Mouse (Mus musculus): ENCODE data around the gene Agpat2. TPM values are rescaled to one million over a fixed set of nuclear protein-coding genes. Genes with fewer than 3 reads are reported as not detected.

Gene Agpat2
- polyA plus RNA-seq, 1 experiment from 2014 or later = 18.4 TPM

DNA sequence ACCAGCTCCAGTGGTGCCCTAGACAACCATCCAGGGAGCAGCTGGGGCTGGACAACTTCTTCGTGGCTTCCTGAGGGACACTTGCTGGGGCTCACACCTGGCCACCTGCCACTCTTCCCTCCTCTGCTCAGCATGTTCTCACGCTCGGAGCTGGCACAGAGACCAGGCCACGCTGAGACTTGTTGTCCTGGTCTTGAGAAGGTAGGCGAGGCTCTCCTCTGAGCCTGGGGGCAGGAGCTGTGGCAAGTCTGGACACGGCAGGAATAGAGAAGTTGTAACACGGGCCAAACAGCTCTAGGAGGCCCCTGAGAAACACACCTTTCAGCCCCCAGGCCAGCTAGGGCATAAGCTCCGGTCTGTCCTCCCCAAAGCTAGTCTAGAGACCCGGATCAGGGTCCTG is 50.3 kb downstream of the Agpat2 start:
- 80% methylated on average over 9 of the region's 9 CpGs for WGBS
- Histone ChIP-seq H3K27ac (ENCODE audit: poor library complexity, severe bottlenecking) (no peak overlapping the region), H3K36me3 (no peaks in the 10 kb centered on the region), H3K4me2 (no peak overlapping the region), H3K27me3 (replicated peaks) (no peaks in the 10 kb centered on the region), H3K9me3 (replicated peaks) (no peaks in the 10 kb centered on the region), H3K9ac (no peak overlapping the region), H3K4me3 (no peak overlapping the region), H3K4me1 (replicated peaks) (peaks cover 48% of the 10 kb centered on the region)
- ATAC-seq (ENCODE audit: insufficient number of reproducible peaks, low FRiP score) = no peak

GRCm38 (mm10) chr2:26552066-26552465 is 52.2 kb downstream of the Agpat2 start:
- no peaks in the 10 kb centered on the region for H3K36me3 ChIP-seq
- 84% methylated on average over 2 of the region's 2 CpGs for WGBS
- no peak overlapping the region for H3K27ac ChIP-seq (ENCODE audit: poor library complexity, severe bottlenecking)
- H3K4me3 ChIP-seq = no peak overlapping the region
- H3K4me1 ChIP-seq (replicated peaks) = peaks cover 48% of the 10 kb centered on the region
- H3K4me2 ChIP-seq = no peak overlapping the region
- H3K9ac ChIP-seq = no peak overlapping the region
- no peaks in the 10 kb centered on the region for H3K27me3 ChIP-seq (replicated peaks)
- no peaks in the 10 kb centered on the region for H3K9me3 ChIP-seq (replicated peaks)
- ATAC-seq (ENCODE audit: insufficient number of reproducible peaks, low FRiP score) = no peak

GRCm38 (mm10) chr2:26551446-26551845 is 52.8 kb downstream of the Agpat2 start:
- Histone ChIP-seq H3K27me3 (replicated peaks) (no peaks in the 10 kb centered on the region), H3K36me3 (no peaks in the 10 kb centered on the region), H3K27ac (ENCODE audit: poor library complexity, severe bottlenecking) (peak overlapping the region; percentile 2; the same call in 1 of the 2 replicates), H3K4me2 (no peak overlapping the region), H3K9me3 (replicated peaks) (no peaks in the 10 kb centered on the region), H3K4me3 (no peak overlapping the region), H3K9ac (no peak overlapping the region), H3K4me1 (replicated peaks) (peaks cover 42% of the 10 kb centered on the region)
- WGBS = 70% methylated on average over 8 of the region's 8 CpGs
- ATAC-seq (ENCODE audit: insufficient number of reproducible peaks, low FRiP score) = no peak

DNA sequence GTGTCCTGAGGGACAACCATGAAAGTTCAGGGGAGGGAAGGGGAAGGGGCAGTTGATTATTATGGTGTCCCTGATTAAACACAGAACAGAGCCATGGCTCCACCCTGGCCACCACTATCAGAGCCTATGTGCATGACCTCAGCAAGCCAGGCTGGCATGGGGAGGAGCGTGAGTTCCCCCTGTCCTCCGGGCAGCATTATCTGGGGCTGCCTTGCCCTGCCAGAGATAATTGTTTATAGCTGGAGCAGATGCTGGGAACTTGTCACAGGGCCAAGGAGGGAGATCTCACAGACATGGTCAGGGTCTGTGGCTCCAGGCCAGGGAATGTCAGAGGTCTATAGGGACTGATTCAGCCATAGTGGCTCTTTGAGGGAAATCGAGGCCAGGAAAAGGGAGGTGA is 53.4 kb downstream of the Agpat2 start:
- no peaks in the 10 kb centered on the region for H3K9me3 ChIP-seq (replicated peaks)
- H3K4me2 ChIP-seq = no peak overlapping the region
- no peaks in the 10 kb centered on the region for H3K27me3 ChIP-seq (replicated peaks)
- peak overlapping the region; percentile 2; the same call in 1 of the 2 replicates for H3K27ac ChIP-seq (ENCODE audit: poor library complexity, severe bottlenecking)
- ATAC-seq (ENCODE audit: insufficient number of reproducible peaks, low FRiP score) = peak; percentile 66
- no peak overlapping the region for H3K4me3 ChIP-seq
- H3K4me1 ChIP-seq (replicated peaks) = peaks cover 36% of the 10 kb centered on the region
- H3K36me3 ChIP-seq = no peaks in the 10 kb centered on the region
- WGBS = 27% methylated on average over 3 of the region's 3 CpGs
- no peak overlapping the region for H3K9ac ChIP-seq

DNA sequence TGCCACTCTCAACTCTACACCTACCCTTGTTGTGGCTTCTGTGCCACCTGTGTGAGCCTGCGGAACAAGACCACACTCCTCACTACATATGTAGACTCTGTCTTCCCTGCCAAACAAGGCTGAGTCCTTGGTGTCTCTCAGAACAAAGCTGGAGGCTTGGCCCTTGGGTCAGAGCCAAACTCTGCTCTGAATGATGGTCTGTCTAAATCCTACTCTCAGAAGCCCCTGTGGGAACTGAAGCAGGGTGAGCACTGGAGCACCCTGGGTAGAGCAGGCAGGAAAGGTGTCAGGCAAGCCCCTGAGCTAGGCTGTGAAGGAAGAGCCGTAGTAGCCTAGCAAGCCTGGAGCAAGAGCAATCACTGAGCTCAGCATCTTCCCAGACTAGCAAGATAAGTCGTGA is 54.0 kb downstream of the Agpat2 start:
- H3K27me3 ChIP-seq (replicated peaks) = no peaks in the 10 kb centered on the region
- peaks cover 34% of the 10 kb centered on the region for H3K4me1 ChIP-seq (replicated peaks)
- 37% methylated on average over 3 of the region's 3 CpGs for WGBS
- no peak overlapping the region for H3K27ac ChIP-seq (ENCODE audit: poor library complexity, severe bottlenecking)
- H3K4me2 ChIP-seq = no peak overlapping the region
- H3K9me3 ChIP-seq (replicated peaks) = no peaks in the 10 kb centered on the region
- no peaks in the 10 kb centered on the region for H3K36me3 ChIP-seq
- no peak for ATAC-seq (ENCODE audit: insufficient number of reproducible peaks, low FRiP score)
- H3K4me3 ChIP-seq = no peak overlapping the region
- no peak overlapping the region for H3K9ac ChIP-seq

DNA sequence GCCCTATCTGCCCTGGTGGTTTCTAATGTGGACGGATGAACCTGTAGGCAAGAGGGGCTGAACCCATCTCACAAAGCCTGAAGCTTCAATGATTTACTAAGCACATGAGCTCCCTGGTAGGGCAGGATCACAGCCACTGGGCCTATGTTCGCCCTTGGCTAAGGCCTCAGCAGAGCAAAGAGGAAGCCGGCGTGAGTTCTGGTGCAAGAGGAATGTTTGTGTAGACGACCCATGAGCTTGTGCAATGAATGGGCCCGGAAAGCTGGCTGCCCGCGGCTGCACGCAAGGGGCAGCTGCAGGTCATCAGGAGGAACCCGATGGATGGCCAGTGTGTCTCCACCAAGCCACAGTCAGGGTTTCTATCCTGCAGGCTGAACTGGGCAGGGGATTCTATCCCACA is 54.4 kb downstream of the Agpat2 start:
- 73% methylated on average over 10 of the region's 10 CpGs for WGBS
- Histone ChIP-seq H3K9ac (no peak overlapping the region), H3K9me3 (replicated peaks) (no peaks in the 10 kb centered on the region), H3K4me2 (no peak overlapping the region), H3K4me1 (replicated peaks) (peaks cover 31% of the 10 kb centered on the region), H3K27me3 (replicated peaks) (no peaks in the 10 kb centered on the region), H3K36me3 (no peaks in the 10 kb centered on the region), H3K4me3 (no peak overlapping the region), H3K27ac (ENCODE audit: poor library complexity, severe bottlenecking) (no peak overlapping the region)
- ATAC-seq (ENCODE audit: insufficient number of reproducible peaks, low FRiP score) = no peak

GRCm38 (mm10) chr2:26547481-26547880 is 56.7 kb downstream of the Agpat2 start:
- no peak overlapping the region for H3K27ac ChIP-seq (ENCODE audit: poor library complexity, severe bottlenecking)
- 42% methylated on average over 2 of the region's 2 CpGs for WGBS
- 0 out of 2 replicates have a peak, but pooled peaks have one; percentile 18 for ATAC-seq (ENCODE audit: insufficient number of reproducible peaks, low FRiP score)

DNA sequence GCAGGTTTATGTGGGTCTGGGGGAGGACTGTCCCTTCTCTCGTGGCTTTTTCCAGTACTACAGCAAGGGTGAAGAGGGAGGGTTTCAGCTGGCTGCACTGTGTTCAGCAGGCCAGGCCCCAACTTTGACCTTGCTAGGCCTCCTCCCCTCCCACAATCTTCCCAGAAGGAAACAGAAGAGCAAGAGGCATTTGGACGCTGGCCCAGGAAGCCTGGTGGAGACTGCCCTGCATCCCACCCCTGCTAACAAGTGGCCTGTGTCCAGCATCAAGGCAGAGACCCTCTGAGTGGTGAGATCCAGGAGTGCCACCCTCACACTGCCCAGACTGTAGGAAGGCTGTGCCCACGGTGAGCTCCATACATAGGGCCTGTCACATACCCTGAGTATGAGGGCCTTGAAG is 60.0 kb downstream of the Agpat2 start:
- 0 out of 2 replicates have a peak overlapping the region, but pooled peaks have one; percentile 10 for H3K9ac ChIP-seq
- ATAC-seq (ENCODE audit: insufficient number of reproducible peaks, low FRiP score) = peak; percentile 44
- H3K4me1 ChIP-seq (replicated peaks) = peaks cover 38% of the 10 kb centered on the region
- H3K36me3 ChIP-seq = no peaks in the 10 kb centered on the region
- peak overlapping the region; percentile 43 for H3K27ac ChIP-seq (ENCODE audit: poor library complexity, severe bottlenecking)
- H3K9me3 ChIP-seq (replicated peaks) = no peaks in the 10 kb centered on the region
- no peak overlapping the region for H3K4me2 ChIP-seq
- 28% methylated on average over 3 of the region's 3 CpGs for WGBS
- H3K27me3 ChIP-seq (replicated peaks) = no peaks in the 10 kb centered on the region
- no peak overlapping the region for H3K4me3 ChIP-seq

More at GRCm38 (mm10) chr2:26547481-26547880, 56.7 kb downstream of the Agpat2 start:
- Histone ChIP-seq H3K27me3 (replicated peaks) (no peaks in the 10 kb centered on the region), H3K4me1 (replicated peaks) (peaks cover 48% of the 10 kb centered on the region), H3K4me3 (no peak overlapping the region), H3K9me3 (replicated peaks) (no peaks in the 10 kb centered on the region), H3K36me3 (no peaks in the 10 kb centered on the region), H3K9ac (no peak overlapping the region), H3K4me2 (no peak overlapping the region)

DNA sequence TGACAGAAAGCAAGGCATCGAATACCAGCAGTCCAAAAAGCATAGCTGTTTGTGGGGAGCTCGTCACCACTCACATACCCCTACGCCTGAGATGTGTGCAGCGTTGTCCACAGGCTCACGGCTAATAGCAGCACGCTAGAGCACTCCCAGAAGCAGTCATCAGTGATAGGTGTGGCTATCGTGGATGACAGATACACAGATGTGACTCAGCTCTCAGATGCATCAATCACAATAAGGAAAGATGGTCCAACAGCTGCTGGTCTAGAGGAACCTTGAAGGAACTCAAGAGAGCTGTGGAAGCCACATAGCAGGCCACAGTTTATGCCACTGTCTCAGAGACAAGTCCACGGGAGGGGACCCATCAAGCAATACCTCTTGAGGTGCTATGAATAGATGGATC is 60.4 kb downstream of the Agpat2 start:
- H3K36me3 ChIP-seq = no peaks in the 10 kb centered on the region
- no peaks in the 10 kb centered on the region for H3K9me3 ChIP-seq (replicated peaks)
- H3K4me1 ChIP-seq (replicated peaks) = peaks cover 38% of the 10 kb centered on the region
- H3K9ac ChIP-seq = no peak overlapping the region
- peak overlapping the region; percentile 43; the same call in 1 of the 2 replicates for H3K27ac ChIP-seq (ENCODE audit: poor library complexity, severe bottlenecking)
- no peak overlapping the region for H3K4me3 ChIP-seq
- ATAC-seq (ENCODE audit: insufficient number of reproducible peaks, low FRiP score) = no peak
- no peak overlapping the region for H3K4me2 ChIP-seq
- no peaks in the 10 kb centered on the region for H3K27me3 ChIP-seq (replicated peaks)
- 56% methylated on average over 8 of the region's 8 CpGs for WGBS

DNA sequence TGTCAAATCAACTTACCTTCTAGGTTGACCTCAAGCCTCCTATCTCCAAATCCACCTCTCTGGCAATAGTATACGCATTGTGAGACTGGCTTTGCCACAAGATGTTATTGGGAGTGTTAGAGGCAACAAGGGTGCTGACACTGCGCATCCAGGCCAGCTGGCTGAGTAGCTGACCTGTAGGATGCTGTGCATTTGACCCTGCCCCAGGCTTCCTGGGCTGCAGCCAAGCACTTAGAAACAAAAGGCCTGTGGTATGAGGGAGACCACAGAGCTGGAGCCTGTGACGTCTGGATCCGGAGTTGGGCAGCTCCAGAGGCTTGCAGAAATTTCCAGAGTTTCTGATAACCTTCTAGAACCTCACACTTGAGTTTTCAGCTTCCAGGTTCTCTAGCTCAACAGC is 61.1 kb downstream of the Agpat2 start:
- Histone ChIP-seq H3K27ac (ENCODE audit: poor library complexity, severe bottlenecking) (peak overlapping the region; percentile 6; the same call in 1 of the 2 replicates), H3K4me1 (replicated peaks) (peaks cover 38% of the 10 kb centered on the region), H3K27me3 (replicated peaks) (no peaks in the 10 kb centered on the region), H3K4me2 (no peak overlapping the region), H3K36me3 (no peaks in the 10 kb centered on the region), H3K9me3 (replicated peaks) (no peaks in the 10 kb centered on the region), H3K4me3 (no peak overlapping the region), H3K9ac (no peak overlapping the region)
- 51% methylated on average over 4 of the region's 4 CpGs for WGBS
- ATAC-seq (ENCODE audit: insufficient number of reproducible peaks, low FRiP score) = no peak
